Mouse (Mus musculus) liver, embryonic 14.5 days (tissue): ENCODE data around the gene Lrba.

Experiments used
- CTCF ChIP-seq: IDR thresholded peaks from 2 replicates; pipeline ENCODE4 v1.5.1; 2016; ENCODE audit warnings: antibody characterized with exemption, low read depth, control low read depth
- EP300 ChIP-seq: IDR thresholded peaks from 2 replicates; pipeline ENCODE4 v1.6.1; 2016; ENCODE audit warnings: antibody characterized with exemption, low read depth

GRCm38 (mm10) chr3:86224564-86225421 lies at the start of gene Lrba:
- TF ChIP-seq CTCF (no peak), EP300 (no peak)
